Mouse (Mus musculus): Measurements from ENCODE around the gene Abcg4. TPM values are rescaled to one million over a fixed set of nuclear protein-coding genes. Genes with fewer than 3 reads are reported as not detected.
A peak's percentile ranks its signal among the peaks of the same experiment; 100 is the strongest.
"Not testable (repeated sequence)": the region's sequence is repeated elsewhere in the genome, so short reads cannot be mapped to it uniquely, and the experiment has no call there.

The Abcg4 gene
- polyA plus RNA-seq, 1 experiment from 2014 or later: 3.3 TPM

DNA sequence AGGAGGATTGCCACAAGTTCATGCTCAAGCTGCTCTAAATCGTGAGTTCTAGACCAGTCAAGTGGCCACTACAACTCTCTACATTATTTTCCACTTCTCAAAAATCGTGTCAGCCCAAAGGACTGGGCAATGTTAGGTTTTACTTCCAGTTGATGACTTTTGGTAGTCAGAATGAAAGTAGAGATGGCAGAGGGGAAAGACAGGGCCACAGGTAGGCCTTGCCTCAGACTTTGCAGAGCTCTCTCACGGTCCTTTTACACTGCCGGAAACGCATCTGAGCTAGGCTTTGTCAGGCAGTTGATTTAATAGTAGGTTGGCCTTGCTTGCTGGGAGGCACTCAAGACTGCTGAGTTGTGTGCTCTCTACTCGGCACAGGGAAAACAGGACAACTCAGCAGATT is 35.7 kb upstream of the Abcg4 start:
- no peak overlapping the region for H3K4me2 ChIP-seq
- H3K36me3 ChIP-seq (ENCODE audit: control insufficient read depth, insufficient read depth, low read length): peaks cover 3% of the 10 kb centered on the region; the same call in 1 of the 2 replicates
- no peaks in the 10 kb centered on the region for H3K27me3 ChIP-seq (ENCODE audit: control insufficient read depth, insufficient read depth, low read length)
- H3K4me1 ChIP-seq (ENCODE audit: control insufficient read depth, insufficient read depth, low read length): peaks cover 11% of the 10 kb centered on the region; the same call in 1 of the 2 replicates
- no peak overlapping the region for H3K27ac ChIP-seq (ENCODE audit: low read depth, low read length)
- no peak overlapping the region for H3K9ac ChIP-seq (ENCODE audit: low read depth, low read length)
- no peak for ATAC-seq (replicated peaks; ENCODE audit: insufficient number of reproducible peaks, low FRiP score, low TSS enrichment)
- no peak overlapping the region for H3K4me3 ChIP-seq (ENCODE audit: low read depth, low read length)
- no peaks in the 10 kb centered on the region for H3K9me3 ChIP-seq (replicated peaks; ENCODE audit: control insufficient read depth, low read length)
- 83% methylated on average over 6 of the region's 6 CpGs for WGBS (ENCODE audit: insufficient replicate concordance)

DNA sequence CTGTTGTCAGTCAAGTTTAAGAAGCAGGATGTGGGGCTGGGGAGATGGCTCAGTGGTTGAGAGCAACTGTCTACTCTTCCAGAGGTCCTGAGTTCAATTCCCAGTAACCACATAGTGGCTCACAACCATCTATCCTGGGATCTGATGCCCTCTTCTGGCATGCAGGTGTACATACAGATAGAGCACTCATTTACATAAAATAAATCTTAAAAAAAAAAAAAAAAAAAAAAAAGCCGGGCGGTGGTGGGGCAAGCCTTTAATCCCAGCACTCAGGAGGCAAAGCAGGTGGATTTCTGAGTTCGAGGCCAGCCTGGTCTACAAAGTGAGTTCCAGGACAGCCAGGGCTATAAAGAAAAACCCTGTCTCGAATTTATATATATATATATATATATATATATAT is 35.2 kb upstream of the Abcg4 start:
- WGBS (ENCODE audit: insufficient replicate concordance): 72% methylated on average over 4 of the region's 4 CpGs
- not testable (repeated sequence) for H3K4me3 ChIP-seq (ENCODE audit: low read depth, low read length); H3K9ac ChIP-seq (ENCODE audit: low read depth, low read length); ATAC-seq (replicated peaks; ENCODE audit: insufficient number of reproducible peaks, low FRiP score, low TSS enrichment); H3K36me3 ChIP-seq (ENCODE audit: control insufficient read depth, insufficient read depth, low read length); H3K27me3 ChIP-seq (ENCODE audit: control insufficient read depth, insufficient read depth, low read length); H3K27ac ChIP-seq (ENCODE audit: low read depth, low read length); H3K9me3 ChIP-seq (replicated peaks; ENCODE audit: control insufficient read depth, low read length); H3K4me2 ChIP-seq
- peaks cover 12% of the 10 kb centered on the region for H3K4me1 ChIP-seq (ENCODE audit: control insufficient read depth, insufficient read depth, low read length)

DNA sequence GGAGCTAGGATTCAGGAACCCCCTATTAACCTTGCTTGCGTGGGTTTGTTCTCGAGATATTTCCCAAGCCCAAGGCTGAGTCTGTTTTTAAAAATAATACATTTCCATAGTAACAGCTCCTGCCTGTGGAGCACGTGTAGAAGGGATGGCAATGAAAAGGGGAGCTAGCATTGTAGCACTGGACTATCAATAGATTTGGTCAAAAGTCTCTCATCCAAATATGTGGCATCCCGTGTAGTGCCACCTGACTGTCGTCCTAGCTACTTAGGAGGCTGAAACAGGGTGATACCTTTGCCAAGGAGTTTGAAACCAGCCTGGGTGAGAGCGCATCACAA is 32.4 kb upstream of the Abcg4 start:
- WGBS (ENCODE audit: insufficient replicate concordance): 20% methylated on average over 6 of the region's 6 CpGs
- H3K4me3 ChIP-seq (ENCODE audit: low read depth, low read length): peak overlapping the region; percentile 75
- H3K9me3 ChIP-seq (replicated peaks; ENCODE audit: control insufficient read depth, low read length): no peaks in the 10 kb centered on the region
- H3K27me3 ChIP-seq (ENCODE audit: control insufficient read depth, insufficient read depth, low read length): no peaks in the 10 kb centered on the region
- H3K4me2 ChIP-seq: peak overlapping the region; percentile 83
- 0 out of 2 replicates have a peak, but pooled peaks cover 3% of the 10 kb centered on the region for H3K36me3 ChIP-seq (ENCODE audit: control insufficient read depth, insufficient read depth, low read length)
- peak overlapping the region; percentile 68 for H3K27ac ChIP-seq (ENCODE audit: low read depth, low read length)
- no peak for ATAC-seq (replicated peaks; ENCODE audit: insufficient number of reproducible peaks, low FRiP score, low TSS enrichment)
- peaks cover 16% of the 10 kb centered on the region for H3K4me1 ChIP-seq (ENCODE audit: control insufficient read depth, insufficient read depth, low read length)
- H3K9ac ChIP-seq (ENCODE audit: low read depth, low read length): peak overlapping the region; percentile 66

DNA sequence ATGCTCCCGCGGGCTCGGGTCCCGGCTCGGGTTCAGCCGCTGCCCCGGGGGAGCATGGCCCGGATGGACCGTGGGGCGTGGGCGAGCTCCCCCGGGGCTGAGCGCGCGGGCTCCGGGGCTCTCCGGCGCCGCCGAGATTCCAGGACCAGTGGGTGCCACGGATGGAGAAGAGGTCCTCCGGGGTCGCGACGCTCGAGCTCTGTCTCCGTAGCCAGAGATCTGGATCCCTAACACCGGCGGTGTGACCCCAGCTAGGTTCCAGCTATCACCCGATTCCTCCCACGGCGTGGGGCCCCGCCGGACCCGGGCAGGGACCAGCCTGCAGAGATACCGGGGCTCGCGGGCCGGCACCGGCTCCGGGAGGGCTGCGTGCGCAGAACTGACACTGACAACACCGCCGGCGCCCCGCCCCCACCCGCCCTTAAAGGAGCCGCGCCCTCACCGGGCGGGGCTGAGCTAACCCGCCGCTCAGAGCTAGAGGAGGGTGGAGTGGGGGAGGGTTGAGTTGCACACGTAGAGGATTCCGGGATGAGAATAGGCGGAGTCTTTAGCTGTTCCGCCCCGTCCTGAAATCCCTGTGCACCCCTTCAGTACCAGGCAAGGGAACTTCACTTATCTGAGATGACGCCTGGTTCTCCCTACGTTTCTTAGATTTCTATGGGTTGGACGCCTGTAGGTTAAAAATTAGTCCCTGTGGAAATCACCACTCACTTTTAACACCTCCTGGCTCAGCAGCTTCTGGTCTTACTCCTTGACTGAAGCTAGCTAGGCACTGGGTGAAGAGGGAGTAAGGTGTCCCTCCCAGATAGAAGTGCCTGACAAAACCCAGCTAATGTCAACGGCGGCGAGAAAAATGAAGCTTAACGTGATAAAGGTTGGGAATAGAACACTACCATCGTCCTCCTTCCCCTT is 31.7 kb upstream of the Abcg4 start, which contains the start of gene C2cd2l:
Gene C2cd2l (minus strand): TSS at position 399 of the 912 bp plus-strand sequence.
- H3K4me1 ChIP-seq (ENCODE audit: control insufficient read depth, insufficient read depth, low read length): peaks cover 14% of the 10 kb centered on the region; the same call in 1 of the 2 replicates
- WGBS (ENCODE audit: insufficient replicate concordance): under 1% methylated on average over 65 of the region's 67 CpGs
- H3K4me2 ChIP-seq: peak within 1 kb of the TSS; percentile 83
- H3K9ac ChIP-seq (ENCODE audit: low read depth, low read length): peak within 1 kb of the TSS; percentile 80
- peaks cover 6% of the 10 kb centered on the region; the same call in 1 of the 2 replicates for H3K36me3 ChIP-seq (ENCODE audit: control insufficient read depth, insufficient read depth, low read length)
- H3K27me3 ChIP-seq (ENCODE audit: control insufficient read depth, insufficient read depth, low read length): no peaks in the 10 kb centered on the region
- H3K9me3 ChIP-seq (replicated peaks; ENCODE audit: control insufficient read depth, low read length): no peaks in the 10 kb centered on the region
- ATAC-seq (replicated peaks; ENCODE audit: insufficient number of reproducible peaks, low FRiP score, low TSS enrichment): peak; percentile 96
- peak within 1 kb of the TSS; percentile 75 for H3K4me3 ChIP-seq (ENCODE audit: low read depth, low read length)
- H3K27ac ChIP-seq (ENCODE audit: low read depth, low read length): peak within 1 kb of the TSS; percentile 68

DNA sequence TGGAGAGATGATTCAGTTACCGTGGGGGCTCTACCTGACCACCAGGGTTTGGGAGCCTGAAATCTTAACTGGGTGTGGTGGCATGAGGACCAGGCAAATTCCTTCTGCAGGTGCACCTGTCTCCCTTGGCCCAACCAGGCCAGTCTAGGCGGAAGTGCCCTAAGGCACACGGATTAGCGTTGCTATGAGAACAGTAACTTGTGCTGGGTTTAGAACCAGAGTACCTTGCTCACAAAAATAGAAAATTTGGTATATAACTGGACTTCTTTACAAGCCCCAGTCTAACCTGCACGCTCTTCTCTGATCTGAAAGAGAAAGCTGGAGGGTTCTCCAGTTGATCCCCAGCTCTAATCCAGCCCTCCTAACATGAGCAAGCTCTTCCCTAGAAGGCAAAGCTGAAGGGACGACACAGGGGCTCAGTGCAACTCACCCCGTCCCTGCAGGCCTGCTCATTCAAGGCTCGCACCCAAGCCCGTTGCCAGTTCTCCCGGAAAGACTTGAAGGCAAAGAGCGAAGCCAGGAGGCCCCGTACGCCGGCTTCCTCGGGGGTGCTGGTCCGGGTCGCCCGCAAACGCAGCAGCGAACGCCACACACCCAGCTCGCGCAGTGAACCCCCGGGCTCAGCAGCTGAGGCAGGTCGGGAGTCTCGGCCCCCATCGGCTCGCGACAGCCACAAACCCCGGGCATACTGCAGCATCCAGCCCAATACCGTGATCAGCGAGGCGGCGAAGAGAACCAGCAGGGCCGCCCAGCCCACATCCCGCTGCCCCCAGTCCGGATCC is 30.9 kb upstream of the Abcg4 start:
- Histone ChIP-seq H3K27ac (ENCODE audit: low read depth, low read length) (peak overlapping the region; percentile 46; the same call in 1 of the 2 replicates), H3K36me3 (ENCODE audit: control insufficient read depth, insufficient read depth, low read length) (peaks cover 9% of the 10 kb centered on the region; the same call in 1 of the 2 replicates), H3K4me3 (ENCODE audit: low read depth, low read length) (peak overlapping the region; percentile 75), H3K4me1 (ENCODE audit: control insufficient read depth, insufficient read depth, low read length) (peaks cover 14% of the 10 kb centered on the region; the same call in 1 of the 2 replicates), H3K27me3 (ENCODE audit: control insufficient read depth, insufficient read depth, low read length) (no peaks in the 10 kb centered on the region), H3K4me2 (peak overlapping the region; percentile 83), H3K9me3 (replicated peaks; ENCODE audit: control insufficient read depth, low read length) (no peaks in the 10 kb centered on the region), H3K9ac (ENCODE audit: low read depth, low read length) (peak overlapping the region; percentile 80)
- WGBS (ENCODE audit: insufficient replicate concordance): 3% methylated on average over 37 of the region's 37 CpGs
- no peak for ATAC-seq (replicated peaks; ENCODE audit: insufficient number of reproducible peaks, low FRiP score, low TSS enrichment)

DNA sequence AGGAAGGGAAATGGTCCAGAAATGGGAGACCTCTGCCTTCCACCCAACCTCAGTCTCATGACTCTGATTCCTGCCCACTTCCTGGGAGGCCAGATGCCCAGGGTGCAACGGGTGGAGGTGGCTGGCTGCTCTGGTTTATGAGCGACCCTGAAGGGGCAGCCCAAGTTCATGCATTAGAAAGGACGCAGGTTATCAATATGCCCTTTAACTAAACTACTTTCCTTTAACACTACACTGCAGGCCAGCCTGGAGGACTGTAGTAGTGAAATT is 30.3 kb upstream of the Abcg4 start:
- 31% methylated on average over 3 of the region's 3 CpGs for WGBS (ENCODE audit: insufficient replicate concordance)
- no peak for ATAC-seq (replicated peaks; ENCODE audit: insufficient number of reproducible peaks, low FRiP score, low TSS enrichment)
- Histone ChIP-seq H3K4me3 (ENCODE audit: low read depth, low read length) (peak overlapping the region; percentile 75), H3K36me3 (ENCODE audit: control insufficient read depth, insufficient read depth, low read length) (peaks cover 9% of the 10 kb centered on the region; the same call in 1 of the 2 replicates), H3K4me1 (ENCODE audit: control insufficient read depth, insufficient read depth, low read length) (peaks cover 14% of the 10 kb centered on the region; the same call in 1 of the 2 replicates), H3K27me3 (ENCODE audit: control insufficient read depth, insufficient read depth, low read length) (no peaks in the 10 kb centered on the region), H3K27ac (ENCODE audit: low read depth, low read length) (no peak overlapping the region), H3K9me3 (replicated peaks; ENCODE audit: control insufficient read depth, low read length) (no peaks in the 10 kb centered on the region), H3K9ac (ENCODE audit: low read depth, low read length) (no peak overlapping the region), H3K4me2 (peak overlapping the region; percentile 83)

DNA sequence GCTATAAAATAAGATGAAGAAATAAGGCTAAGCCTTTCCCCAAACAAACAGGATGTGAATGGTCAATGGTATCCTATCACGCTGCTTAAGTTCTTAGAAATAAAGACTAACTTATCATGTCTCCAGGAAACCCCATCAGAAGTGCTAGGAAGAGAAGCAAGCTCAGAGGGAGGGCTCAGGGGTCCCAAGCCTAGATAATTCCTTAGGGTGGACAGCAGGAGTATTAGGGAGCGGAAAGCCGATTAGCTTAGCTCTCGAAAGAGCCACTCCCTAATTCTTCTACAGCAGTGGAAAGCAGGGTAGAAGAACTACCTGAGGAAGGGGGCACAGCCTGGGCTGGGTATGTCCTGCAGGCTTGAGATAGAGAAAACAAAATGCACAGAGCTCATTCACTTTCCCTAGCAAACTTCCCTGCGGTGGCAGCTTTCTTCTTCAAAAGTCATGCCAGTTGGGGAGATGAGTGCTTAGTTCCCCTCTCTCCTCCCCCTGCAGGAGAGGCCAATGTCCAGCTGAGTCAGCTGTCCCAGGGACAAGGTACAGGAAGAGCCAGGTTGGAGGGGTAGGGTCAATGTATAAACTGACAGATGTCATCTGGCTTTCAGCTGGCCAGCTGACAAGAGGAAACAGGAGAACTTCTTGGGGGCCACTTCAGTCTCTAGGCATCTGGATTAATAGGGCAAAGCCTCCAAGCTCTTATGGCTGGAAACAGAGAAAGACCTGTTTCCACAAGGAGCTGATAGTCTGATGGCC is 29.8 kb upstream of the Abcg4 start:
- H3K27me3 ChIP-seq (ENCODE audit: control insufficient read depth, insufficient read depth, low read length): no peaks in the 10 kb centered on the region
- peaks cover 9% of the 10 kb centered on the region; the same call in 1 of the 2 replicates for H3K36me3 ChIP-seq (ENCODE audit: control insufficient read depth, insufficient read depth, low read length)
- ATAC-seq (replicated peaks; ENCODE audit: insufficient number of reproducible peaks, low FRiP score, low TSS enrichment): no peak
- H3K9me3 ChIP-seq (replicated peaks; ENCODE audit: control insufficient read depth, low read length): no peaks in the 10 kb centered on the region
- H3K9ac ChIP-seq (ENCODE audit: low read depth, low read length): no peak overlapping the region
- no peak overlapping the region for H3K27ac ChIP-seq (ENCODE audit: low read depth, low read length)
- peak overlapping the region; percentile 83 for H3K4me2 ChIP-seq
- peak overlapping the region; percentile 75; the same call in 1 of the 2 replicates for H3K4me3 ChIP-seq (ENCODE audit: low read depth, low read length)
- 50% methylated on average over 5 of the region's 5 CpGs for WGBS (ENCODE audit: insufficient replicate concordance)
- peaks cover 14% of the 10 kb centered on the region; the same call in 1 of the 2 replicates for H3K4me1 ChIP-seq (ENCODE audit: control insufficient read depth, insufficient read depth, low read length)

DNA sequence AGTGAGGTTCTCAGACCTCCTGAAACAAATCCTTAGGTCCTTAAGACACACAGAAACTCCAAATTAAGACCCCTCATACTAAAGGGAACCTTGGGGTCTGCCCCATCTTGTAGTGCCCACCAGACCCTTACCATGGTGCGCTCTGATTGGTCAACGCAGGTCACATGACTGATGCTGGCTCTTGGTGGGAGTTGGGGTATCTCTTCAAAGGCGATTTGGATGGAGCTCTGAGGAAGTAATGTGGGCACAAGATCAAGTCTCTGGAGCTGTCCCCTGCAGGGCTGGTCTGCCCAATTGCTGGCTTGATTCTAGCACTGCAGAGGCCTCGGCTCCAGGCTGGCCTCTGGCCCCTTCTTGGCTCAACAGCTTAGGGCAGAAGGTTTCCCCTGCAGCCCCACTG is 29.0 kb upstream of the Abcg4 start:
- H3K4me1 ChIP-seq (ENCODE audit: control insufficient read depth, insufficient read depth, low read length): peaks cover 14% of the 10 kb centered on the region; the same call in 1 of the 2 replicates
- H3K4me3 ChIP-seq (ENCODE audit: low read depth, low read length): no peak overlapping the region
- WGBS (ENCODE audit: insufficient replicate concordance): 71% methylated on average over 4 of the region's 4 CpGs
- H3K9me3 ChIP-seq (replicated peaks; ENCODE audit: control insufficient read depth, low read length): no peaks in the 10 kb centered on the region
- ATAC-seq (replicated peaks; ENCODE audit: insufficient number of reproducible peaks, low FRiP score, low TSS enrichment): no peak
- H3K36me3 ChIP-seq (ENCODE audit: control insufficient read depth, insufficient read depth, low read length): peaks cover 13% of the 10 kb centered on the region; the same call in 1 of the 2 replicates
- H3K4me2 ChIP-seq: no peak overlapping the region
- no peaks in the 10 kb centered on the region for H3K27me3 ChIP-seq (ENCODE audit: control insufficient read depth, insufficient read depth, low read length)
- no peak overlapping the region for H3K27ac ChIP-seq (ENCODE audit: low read depth, low read length)
- no peak overlapping the region for H3K9ac ChIP-seq (ENCODE audit: low read depth, low read length)
